Mouse (Mus musculus) ES-E14 (cell line): ENCODE measurements around the gene Limd1.

Experiments used
- HCFC1 ChIP-seq: IDR thresholded peaks from 2 replicates; pipeline ENCODE4 v1.6.1; 2012; ENCODE audit warnings: low read length, inconsistent platforms, borderline replicate concordance; ENCODE audit not compliant: insufficient read depth
- MAFK ChIP-seq: IDR thresholded peaks from 2 replicates; pipeline ENCODE4 v1.6.1; 2014; ENCODE audit warnings: mild to moderate bottlenecking, low read depth, low read length, inconsistent platforms; ENCODE audit not compliant: insufficient read depth
- ZNF384 ChIP-seq: IDR thresholded peaks from 2 replicates; pipeline ENCODE4 v1.6.1; 2012; ENCODE audit warnings: low read depth, low read length, inconsistent platforms

- TF ChIP-seq ZNF384: no peak
- TF ChIP-seq MAFK: no peak
- TF ChIP-seq HCFC1: no peak
These were observed 59.7 kb downstream of the Limd1 start for GRCm38 (mm10) chr9:123538189-123538588.
